ENCODE assay signal across 9 mouse cellular contexts in genomic region chr4:153724045-153724444, GRCm38 (mm10).
"Had no signal": no experiment of that assay in that cellular context is flagged by ENCODE, and none has a peak within 500 bp of the region (broad histone marks: within the 10 kb centered on the region; RNA-seq: fewer than 3 reads in every experiment).

No protein-coding gene starts in this region.

- DNase-seq: kidney, adult 2 months; kidney, postnatal 25 days; layer of hippocampus, adult 9-11 months; liver, embryonic 13.5 days; lung, adult 2 months; lung, postnatal 14 days; lung, postnatal 4 days; midbrain, embryonic 14.5 days; thymus, postnatal 25 days had no signal
